Mouse (Mus musculus) skeletal muscle tissue, adult 2 months (tissue): ENCODE data around the gene Dok4.
"Not testable (repeated sequence)": the region's sequence is repeated elsewhere in the genome, so short reads cannot be mapped to it uniquely, and the experiment has no call there.

ENCODE experiments used
- DNase-seq: peaks from one replicate; pipeline ENCODE4 v3.0.0-alpha.2; 2012; ENCODE audit warnings: low read depth, low spot score

Gene Dok4

DNA sequence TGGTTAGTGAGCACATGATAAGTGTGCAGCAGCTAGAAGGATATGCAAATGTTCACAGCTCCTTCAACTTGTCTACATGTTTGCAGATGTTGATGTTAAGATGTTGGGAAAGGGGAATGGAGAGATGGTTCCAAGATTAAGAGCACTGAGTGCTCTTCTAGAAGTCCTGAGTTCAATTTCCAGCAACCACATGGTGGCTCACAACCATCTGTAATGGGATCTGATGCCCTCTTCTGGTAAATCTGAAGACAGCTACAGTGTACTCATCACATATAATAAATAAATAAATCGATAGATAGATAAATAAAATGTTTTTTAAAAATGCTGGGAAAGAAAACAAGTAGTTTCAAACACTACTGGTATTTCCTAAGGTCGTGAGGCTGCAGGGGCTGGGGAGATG lies 34.9 kb downstream of the Dok4 start:
- no peak for DNase-seq

DNA sequence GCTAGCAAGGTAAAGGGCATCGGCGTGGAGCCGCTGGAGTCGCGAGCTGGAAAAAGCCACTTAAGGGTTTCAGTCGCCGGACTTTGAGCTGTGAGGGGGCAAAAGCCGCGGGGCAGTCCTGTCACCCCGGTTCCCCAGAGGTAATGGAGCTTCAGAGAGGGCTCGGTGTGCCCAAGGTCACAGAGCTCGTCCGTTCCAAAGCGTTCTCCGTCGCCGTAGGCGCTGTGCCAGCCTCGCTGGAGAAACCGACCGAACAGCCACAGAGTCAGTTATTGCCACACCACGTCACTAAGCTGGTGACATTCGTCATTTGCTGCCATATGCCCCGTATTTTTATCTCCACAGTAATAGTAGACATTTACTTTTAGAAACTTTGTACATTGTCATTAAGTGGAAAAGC lies 37.5 kb downstream of the Dok4 start:
- DNase-seq, result peak; percentile 89

DNA sequence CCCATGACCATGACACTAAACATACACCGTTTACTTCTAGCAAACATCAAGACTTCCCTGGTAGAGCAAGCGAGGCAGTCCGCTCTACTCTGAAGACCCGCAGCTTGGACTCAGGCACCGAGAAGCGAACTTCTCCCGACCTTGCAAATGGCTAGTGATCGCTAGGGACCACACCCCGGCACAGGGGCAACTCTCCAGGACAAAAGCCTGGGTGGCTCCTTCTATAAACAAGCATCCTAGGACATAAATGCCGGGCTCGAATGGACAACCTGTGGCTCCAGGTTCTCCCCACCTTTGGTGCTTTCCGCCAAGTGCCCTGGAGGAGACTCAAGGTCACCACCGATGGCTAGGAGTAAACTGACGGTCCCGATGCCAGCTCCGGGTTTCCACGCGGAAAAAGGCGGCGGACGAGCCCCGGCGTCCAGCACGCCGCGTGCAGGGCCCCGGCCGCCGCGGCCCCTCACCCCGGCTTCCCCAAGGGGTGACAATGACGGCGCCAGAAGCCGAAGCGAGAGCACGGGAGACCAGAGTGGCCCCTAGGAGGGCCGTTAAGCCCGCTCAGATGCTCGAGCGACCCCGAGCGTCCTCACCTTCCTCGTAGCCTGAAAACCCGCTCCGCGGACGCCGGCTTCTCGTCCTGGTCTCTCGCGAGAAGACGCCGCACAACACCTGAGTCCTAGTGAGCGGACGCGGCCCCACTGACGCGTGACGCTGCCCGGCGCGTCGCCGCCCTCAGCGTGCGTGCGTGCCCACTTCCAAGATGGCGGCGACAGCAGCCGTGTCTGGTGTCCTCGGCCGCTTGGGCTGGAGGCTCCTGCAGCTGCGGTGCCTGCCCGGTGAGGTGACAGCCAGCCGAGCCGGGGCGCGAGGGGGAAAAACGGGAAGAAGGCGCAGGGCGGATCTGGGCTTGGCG lies 38.2 kb downstream of the Dok4 start, which contains the start of the genes Coq9 and Ciapin1:
Coq9 (plus strand) TSS at position 660 of the 913 bp plus-strand sequence.
Ciapin1 (minus strand) TSS at position 697 of the 913 bp plus-strand sequence.
- peak; percentile 97 for DNase-seq

DNA sequence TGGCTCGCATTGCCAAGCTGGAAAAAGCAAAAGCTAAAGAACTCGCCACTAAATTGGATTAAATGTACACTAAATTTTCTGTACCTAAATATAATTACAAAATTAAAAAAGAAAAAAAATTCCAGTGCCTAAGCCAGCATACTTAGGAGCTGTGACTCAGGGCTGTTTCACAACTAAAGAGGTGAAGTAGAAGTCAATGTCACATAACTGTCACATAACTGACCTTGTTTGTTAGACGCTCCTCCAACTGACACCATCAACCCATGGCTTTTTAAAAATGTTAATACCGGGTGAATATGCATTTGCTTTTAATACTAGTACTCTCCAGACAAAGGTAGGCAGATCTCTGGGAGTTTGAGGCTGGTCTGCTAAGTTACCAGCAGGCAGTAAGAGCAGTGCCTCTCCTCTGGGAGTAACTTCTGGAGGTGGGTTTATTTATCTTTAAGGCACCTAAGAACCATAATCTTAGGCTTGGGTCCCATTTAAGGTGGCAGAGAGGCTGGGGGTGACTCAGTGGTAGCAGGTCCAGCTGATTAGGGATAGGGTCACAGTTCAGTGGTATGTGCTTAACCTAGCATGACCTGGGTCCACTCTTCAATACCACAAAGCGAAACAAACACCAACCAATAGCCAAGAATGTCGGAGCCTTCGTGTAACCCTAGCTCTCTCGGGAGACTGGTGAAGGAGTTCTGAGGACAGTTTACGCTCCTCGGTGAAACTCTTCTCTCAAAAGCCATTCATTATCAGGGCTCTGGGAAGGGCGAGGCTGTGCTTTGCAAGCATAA lies 39.5 kb downstream of the Dok4 start:
- DNase-seq, result no peak

DNA sequence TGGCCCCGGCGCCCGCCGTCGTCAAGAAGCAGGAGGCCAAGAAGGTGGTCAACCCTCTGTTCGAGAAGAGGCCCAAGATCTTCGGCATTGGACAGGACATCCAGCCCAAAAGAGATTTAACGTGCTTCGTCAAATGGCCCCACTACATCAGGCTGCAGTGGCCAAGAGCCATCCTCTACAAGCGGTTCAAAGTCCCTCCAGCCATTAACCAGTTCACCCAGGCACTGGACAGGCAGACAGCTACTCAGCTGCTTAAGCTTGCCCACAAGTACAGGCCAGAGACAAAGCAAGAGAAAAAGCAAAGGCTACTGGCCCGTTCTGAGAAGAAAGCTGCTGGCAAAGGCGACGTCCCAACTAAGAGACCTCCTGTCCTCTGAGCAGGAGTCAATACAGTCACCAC lies 40.4 kb downstream of the Dok4 start:
- not testable (repeated sequence) for DNase-seq

DNA sequence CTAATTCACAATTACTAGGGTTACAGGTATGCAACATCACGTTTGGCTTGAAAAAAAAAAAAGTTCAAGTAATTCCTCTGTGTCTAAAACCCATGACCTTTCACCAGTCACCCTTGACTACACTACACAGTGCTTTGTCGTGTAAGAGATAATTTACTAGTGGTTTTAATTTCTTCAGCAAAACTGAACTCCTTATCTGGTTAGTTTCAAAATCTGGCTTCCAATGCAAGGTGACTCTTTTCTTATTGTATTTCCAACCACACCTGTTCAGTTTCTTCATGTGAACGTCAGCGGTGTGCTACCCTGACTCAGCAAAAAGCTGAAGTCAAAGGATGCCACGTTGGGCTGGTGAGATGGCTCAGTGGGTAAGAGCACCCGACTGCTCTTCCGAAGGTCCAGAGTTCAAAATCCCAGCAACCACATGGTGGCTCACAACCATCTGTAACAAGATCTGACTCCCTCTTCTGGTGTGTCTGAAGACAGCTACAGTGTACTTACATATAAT lies 42.2 kb downstream of the Dok4 start:
- not testable (repeated sequence) for DNase-seq

DNA sequence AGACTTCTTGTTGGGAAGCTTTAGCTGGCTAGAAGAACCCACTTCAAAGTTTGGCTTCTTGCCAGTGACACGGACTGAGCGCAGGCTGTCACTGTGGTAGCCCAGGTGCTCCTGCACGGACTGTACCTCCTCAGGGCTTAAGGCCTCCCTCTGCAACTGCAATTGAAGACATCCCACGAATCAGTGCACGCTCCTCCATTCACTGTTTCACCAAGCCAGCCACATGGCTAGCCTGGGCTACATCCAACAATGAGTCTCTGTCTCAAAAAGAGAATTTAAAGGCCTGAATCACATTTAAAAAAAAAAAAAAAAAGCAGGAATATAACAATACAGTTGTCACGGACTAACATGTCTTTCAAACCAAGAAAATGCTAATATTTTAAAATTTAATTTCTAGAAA lies 47.8 kb downstream of the Dok4 start:
- DNase-seq, result no peak

DNA sequence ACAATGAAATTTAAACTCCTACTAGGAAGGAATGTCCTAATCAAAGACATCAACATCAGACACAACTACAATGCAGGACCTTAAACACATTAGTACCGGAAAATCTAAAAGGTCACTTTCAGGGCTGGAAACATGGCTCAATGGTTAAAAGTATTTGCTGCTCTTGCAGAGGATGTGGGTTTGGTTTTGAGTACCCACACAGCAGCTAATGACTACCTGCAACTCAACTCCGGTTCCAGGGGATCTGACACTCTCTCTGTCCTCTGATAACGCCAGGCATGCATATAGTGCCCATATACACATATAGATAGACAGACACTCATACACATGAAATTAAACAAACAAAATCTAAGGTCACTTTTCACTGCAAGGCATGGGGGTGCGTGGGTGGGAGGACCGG lies 49.9 kb downstream of the Dok4 start:
- DNase-seq, result no peak

DNA sequence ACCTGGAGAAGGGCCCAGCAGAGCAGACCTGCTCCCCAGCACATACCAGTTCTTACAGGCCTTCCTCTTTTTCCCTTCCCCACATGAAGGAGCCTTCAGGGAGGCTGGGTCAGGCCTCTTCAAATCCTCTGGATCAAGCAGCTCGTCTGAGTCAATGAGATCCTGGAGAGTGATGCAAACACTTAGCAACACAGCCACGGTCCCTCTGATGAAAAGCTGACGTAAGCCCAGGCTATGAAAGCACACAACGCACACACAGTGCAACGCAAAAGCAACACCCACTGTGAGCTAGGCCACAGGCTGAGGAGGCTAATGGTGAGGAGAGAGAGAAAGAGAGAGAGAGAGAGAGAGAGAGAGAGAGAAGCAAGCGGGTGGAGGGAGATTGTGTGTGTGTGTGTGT lies 51.0 kb downstream of the Dok4 start:
- no peak for DNase-seq

DNA sequence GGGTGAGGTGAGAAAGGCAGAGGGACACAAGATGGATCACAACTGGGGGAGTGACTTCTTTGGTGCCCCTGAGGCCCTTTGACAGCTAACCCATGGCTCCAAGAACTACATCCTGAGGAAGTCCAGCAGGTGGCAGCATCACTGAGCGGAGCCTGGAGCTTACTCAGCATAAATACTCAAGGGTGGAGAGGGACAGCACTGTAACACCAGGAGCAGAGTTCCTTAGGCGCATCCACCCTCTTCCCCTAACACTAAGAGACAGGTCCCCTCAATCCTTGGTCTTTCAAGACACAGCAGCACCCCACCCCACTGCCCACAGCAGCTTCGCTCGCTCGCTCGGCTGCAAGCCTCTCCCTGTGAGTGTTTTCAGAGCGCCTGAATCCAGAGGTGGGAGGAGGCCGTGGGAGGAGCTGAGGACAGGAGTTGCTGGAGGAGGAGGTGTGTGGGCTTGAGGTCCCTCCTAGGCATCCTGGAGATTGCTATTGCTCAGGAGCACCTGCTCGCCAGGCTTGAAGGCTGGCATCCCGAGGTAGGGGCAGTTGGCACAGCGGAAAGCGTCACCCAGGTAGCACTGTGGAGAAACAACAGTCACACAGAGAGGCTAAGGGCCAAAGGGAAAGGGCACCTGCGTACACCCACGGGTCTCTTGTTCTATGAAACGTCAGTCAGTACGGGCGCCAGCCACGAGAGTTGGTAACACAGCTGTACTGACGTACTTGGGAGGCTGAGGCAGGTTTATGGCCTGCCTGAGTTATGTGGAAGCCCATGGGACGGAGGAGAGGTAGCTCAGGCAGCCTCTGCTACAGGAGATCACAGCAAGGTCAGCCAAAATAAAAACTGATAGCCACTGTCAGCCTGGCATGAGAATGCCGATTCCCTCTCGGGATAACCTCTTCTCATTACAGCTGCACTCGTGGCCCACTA lies 53.2 kb downstream of the Dok4 start:
- peak; percentile 46 for DNase-seq

DNA sequence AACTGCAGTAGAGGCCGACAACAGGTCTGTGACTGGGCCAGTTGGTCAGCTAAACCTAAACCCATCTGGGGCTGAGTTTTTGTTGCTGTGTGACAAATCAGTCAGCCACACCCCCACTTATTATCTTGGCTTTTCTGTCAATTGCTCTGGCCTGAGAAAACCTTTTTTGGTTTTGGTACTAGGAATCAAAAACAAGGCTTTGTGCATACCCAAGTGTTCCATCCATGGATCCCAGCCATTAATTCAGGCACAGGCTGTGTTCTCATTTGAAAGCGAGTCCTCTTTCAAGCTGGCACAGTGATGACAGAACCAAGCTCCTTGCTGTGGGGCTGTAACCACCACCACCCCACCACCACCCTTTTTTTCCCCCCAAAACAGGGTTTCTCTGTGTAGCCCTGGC lies 54.7 kb downstream of the Dok4 start:
- DNase-seq, result no peak

DNA sequence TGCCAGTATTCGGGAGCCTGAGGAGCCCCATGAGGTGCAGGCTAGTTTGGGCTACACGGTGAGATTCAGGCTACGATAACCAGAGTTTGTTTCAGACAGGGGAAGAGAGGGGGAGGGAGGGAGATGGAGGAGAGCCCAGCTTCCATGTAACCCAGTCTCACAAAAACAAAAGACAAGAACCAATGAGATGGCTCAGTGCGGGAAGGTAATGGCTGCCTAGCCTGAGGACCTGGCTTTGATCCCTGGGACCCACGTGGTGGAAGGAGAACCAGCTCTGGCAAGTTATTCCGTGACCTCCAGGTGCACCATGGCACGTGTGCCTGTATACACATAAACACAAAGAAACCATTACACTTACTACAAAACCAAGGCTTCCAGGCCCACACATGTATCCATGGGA lies 55.6 kb downstream of the Dok4 start:
- DNase-seq, result no peak

DNA sequence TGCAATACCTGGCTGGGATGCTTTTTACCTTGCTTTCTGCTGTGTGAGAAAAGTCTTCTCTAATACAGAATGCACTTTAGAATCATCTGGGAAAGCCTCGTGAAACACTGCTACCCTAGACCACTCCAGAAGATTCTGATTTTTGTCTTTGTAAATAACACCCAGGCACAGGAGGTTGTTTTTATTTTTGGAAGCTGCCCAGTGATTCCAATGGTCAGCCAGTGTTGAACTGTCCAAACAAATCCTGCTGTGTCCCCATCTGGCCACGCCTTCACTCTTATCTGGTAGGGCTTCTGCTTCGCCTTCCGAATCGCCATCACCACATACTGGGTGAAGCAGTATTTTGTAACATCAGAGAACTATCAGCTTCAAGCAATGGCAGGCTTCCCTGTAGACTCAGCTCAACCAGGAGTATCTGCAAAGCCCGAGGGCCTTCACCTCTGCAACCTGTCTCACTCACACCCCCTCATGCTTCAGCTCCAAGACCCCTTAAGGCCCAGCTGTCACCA lies 56.4 kb downstream of the Dok4 start:
- no peak for DNase-seq

DNA sequence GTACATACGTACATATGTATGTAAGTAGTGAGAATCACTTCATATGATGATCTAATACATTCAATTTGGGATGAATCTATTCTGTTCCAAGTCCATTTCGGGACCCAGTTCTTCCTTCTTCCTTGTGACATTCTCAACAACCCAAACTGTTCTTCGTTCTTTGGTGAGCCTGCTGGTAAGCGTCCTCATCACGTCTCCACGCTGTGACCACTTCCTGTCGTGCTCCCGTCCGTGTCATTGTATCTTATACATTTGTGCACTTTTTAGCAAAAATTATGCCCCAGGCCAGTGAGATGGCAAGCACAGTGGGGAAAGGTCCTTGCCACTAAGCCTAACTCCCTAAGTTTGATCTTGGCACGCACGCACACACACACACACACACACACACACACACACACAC lies 58.2 kb downstream of the Dok4 start:
- DNase-seq, result no peak

DNA sequence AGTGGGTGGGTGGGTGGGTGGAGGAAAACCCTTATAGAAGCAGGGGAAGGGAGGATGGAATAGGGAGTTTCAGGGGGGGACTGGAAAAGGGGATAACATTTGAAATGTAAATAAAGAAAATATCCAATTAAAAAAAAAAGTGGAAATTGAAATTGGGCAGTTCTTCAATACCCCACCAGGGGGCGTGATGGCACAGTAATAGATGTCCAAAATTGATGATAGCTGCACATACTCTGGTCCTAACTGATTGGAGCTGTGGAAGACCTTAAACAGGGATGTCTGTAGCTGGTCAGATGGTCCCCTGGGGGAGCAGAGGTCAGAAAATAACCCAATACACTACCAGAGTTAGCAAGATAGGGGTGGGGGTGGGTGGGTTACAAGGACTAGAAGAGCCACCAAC lies 61.6 kb downstream of the Dok4 start:
- DNase-seq, result no peak
